Comparison of ENCODE assay signal across 25 mouse cellular contexts in the genomic region with DNA sequence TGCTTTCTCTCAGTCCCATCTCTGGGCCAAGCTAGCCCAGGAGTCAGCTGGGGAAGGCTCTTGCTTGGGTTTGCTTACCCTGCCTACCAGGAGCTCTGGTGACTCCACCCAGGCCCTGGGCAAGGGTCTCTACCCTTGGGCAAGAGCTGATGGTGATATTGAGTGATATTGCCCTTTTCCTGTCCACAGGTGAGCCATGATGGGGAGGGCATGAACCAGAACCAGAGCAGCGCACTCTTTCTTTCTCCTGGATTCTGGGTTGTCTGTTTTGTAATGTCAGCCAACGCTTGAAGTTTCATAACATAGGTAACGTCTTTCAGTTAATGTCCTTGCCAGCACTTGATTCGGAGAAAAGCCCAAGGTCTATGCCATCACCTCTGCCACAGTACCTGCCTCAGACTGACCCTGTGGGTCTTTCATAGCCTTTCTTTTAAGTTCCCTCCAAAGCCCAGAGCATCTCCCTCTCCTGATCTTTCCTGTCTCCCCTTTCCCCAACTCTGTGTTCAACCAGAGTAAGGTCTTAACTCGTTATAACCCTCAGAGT. TPM values are rescaled to one million over a fixed set of nuclear protein-coding genes. Genes with fewer than 3 reads are reported as not detected.
DNase-seq lines count a peak whose midpoint lies in the region; ATAC-seq and TF ChIP-seq lines count a peak whose summit lies in the region.
"Had no signal": no experiment of that assay in that cellular context is flagged by ENCODE, and none has a peak within 500 bp of the region (broad histone marks: within the 10 kb centered on the region; RNA-seq: fewer than 3 reads in every experiment).

No protein-coding gene starts in this region.

- H3K9ac ChIP-seq in hindbrain, embryonic 16.5 days (ENCODE audit: low read depth, low read length) = no peak overlapping the region
- H3K9ac ChIP-seq in midbrain, embryonic 15.5 days = no peak overlapping the region
- H3K9ac ChIP-seq: embryonic facial prominence, embryonic 12.5 days; forebrain, embryonic 13.5 days; forebrain, embryonic 15.5 days had no signal

- peaks cover 10% of the 10 kb centered on the region for H3K27me3 ChIP-seq in hindbrain, embryonic 10.5 days (ENCODE audit: insufficient read depth, poor library complexity, severe bottlenecking)
- no peaks in the 10 kb centered on the region for H3K27me3 ChIP-seq in hindbrain, embryonic 16.5 days (replicated peaks; ENCODE audit: control insufficient read depth, insufficient read depth, low read length)
- peaks cover 33% of the 10 kb centered on the region for H3K27me3 ChIP-seq in midbrain, embryonic 10.5 days (ENCODE audit: low read depth, poor library complexity, severe bottlenecking)
- H3K27me3 ChIP-seq in midbrain, embryonic 15.5 days (replicated peaks) = no peaks in the 10 kb centered on the region; the same call in 1 of the 2 replicates
- peaks cover 33% of the 10 kb centered on the region for H3K27me3 ChIP-seq in E14TG2a.4 (ENCODE audit: insufficient read depth, low read length)
- H3K27me3 ChIP-seq: forebrain, embryonic 13.5 days; forebrain, embryonic 15.5 days; Patski had no signal

- H3K4me1 ChIP-seq in hindbrain, embryonic 10.5 days (replicated peaks) = peaks cover 25% of the 10 kb centered on the region
- no peaks in the 10 kb centered on the region; the same call in 1 of the 2 replicates for H3K4me1 ChIP-seq in hindbrain, embryonic 16.5 days (ENCODE audit: control insufficient read depth, insufficient read depth, low read depth, low read length)
- peaks cover 25% of the 10 kb centered on the region for H3K4me1 ChIP-seq in midbrain, embryonic 10.5 days
- H3K4me1 ChIP-seq in midbrain, embryonic 15.5 days = no peaks in the 10 kb centered on the region
- peaks cover 60% of the 10 kb centered on the region for H3K4me1 ChIP-seq in E14TG2a.4 (replicated peaks; ENCODE audit: low read depth, low read length)
- H3K4me1 ChIP-seq: embryonic facial prominence, embryonic 12.5 days; forebrain, embryonic 15.5 days had no signal

- WGBS in hindbrain, embryonic 10.5 days = 86% methylated on average over 5 of the region's 5 CpGs
- 84% methylated on average over 5 of the region's 5 CpGs for WGBS in hindbrain, embryonic 16.5 days
- 84% methylated on average over 5 of the region's 5 CpGs for WGBS in midbrain, embryonic 10.5 days
- WGBS in midbrain, embryonic 15.5 days = 88% methylated on average over 5 of the region's 5 CpGs

- no peak for TF ChIP-seq CTCF in E14TG2a.4 (conservative IDR thresholded peaks at IDR 0.05; ENCODE audit: low read length)

- no peaks in the 10 kb centered on the region for H3K36me3 ChIP-seq in hindbrain, embryonic 10.5 days
- no peaks in the 10 kb centered on the region for H3K36me3 ChIP-seq in hindbrain, embryonic 16.5 days (ENCODE audit: control insufficient read depth, insufficient read depth, low read length)
- no peaks in the 10 kb centered on the region for H3K36me3 ChIP-seq in midbrain, embryonic 10.5 days
- no peaks in the 10 kb centered on the region for H3K36me3 ChIP-seq in midbrain, embryonic 15.5 days (replicated peaks)
- H3K36me3 ChIP-seq in E14TG2a.4 (ENCODE audit: insufficient read depth, low read length) = no peaks in the 10 kb centered on the region
- H3K36me3 ChIP-seq: embryonic facial prominence, embryonic 10.5 days; embryonic facial prominence, embryonic 12.5 days; forebrain, embryonic 15.5 days; G1E had no signal

- peak overlapping the region; percentile 50; the same call in 1 of the 2 replicates for H3K27ac ChIP-seq in hindbrain, embryonic 10.5 days
- no peak overlapping the region for H3K27ac ChIP-seq in hindbrain, embryonic 16.5 days (ENCODE audit: low read depth, low read length)
- H3K27ac ChIP-seq in midbrain, embryonic 10.5 days (replicated peaks) = peak overlapping the region; percentile 59; the same call in 1 of the 2 replicates
- H3K27ac ChIP-seq in midbrain, embryonic 15.5 days = no peak overlapping the region
- H3K27ac ChIP-seq: embryonic facial prominence, embryonic 10.5 days; embryonic facial prominence, embryonic 12.5 days; forebrain, embryonic 13.5 days; forebrain, embryonic 15.5 days had no signal

- H3K4me2 ChIP-seq in hindbrain, embryonic 16.5 days (ENCODE audit: low read length) = no peak overlapping the region
- no peak overlapping the region for H3K4me2 ChIP-seq in midbrain, embryonic 15.5 days
- H3K4me2 ChIP-seq: embryonic facial prominence, embryonic 12.5 days; forebrain, embryonic 13.5 days; forebrain, embryonic 15.5 days had no signal

- no peak overlapping the region for H3K4me3 ChIP-seq in hindbrain, embryonic 10.5 days
- H3K4me3 ChIP-seq in hindbrain, embryonic 16.5 days (ENCODE audit: low read length) = no peak overlapping the region
- H3K4me3 ChIP-seq in midbrain, embryonic 10.5 days = no peak overlapping the region
- H3K4me3 ChIP-seq in midbrain, embryonic 15.5 days = no peak overlapping the region
- 0 out of 2 replicates have a peak overlapping the region, but pooled peaks have one; percentile 4 for H3K4me3 ChIP-seq in E14TG2a.4 (replicated peaks; ENCODE audit: low read length)
- H3K4me3 ChIP-seq: embryonic facial prominence, embryonic 10.5 days; embryonic facial prominence, embryonic 12.5 days; forebrain, embryonic 13.5 days; forebrain, embryonic 15.5 days had no signal

- ATAC-seq in hindbrain, embryonic 16.5 days = no peak
- no peak for ATAC-seq in midbrain, embryonic 15.5 days (replicated peaks)
- ATAC-seq: activated CD4-positive, CD25-positive, alpha-beta regulatory T cell, adult 4 months; forebrain, embryonic 13.5 days; forebrain, embryonic 15.5 days; Patski had no signal

- no peaks in the 10 kb centered on the region for H3K9me3 ChIP-seq in hindbrain, embryonic 10.5 days
- no peaks in the 10 kb centered on the region for H3K9me3 ChIP-seq in hindbrain, embryonic 16.5 days (ENCODE audit: control insufficient read depth, low read length)
- no peaks in the 10 kb centered on the region for H3K9me3 ChIP-seq in midbrain, embryonic 10.5 days (replicated peaks)
- no peaks in the 10 kb centered on the region for H3K9me3 ChIP-seq in midbrain, embryonic 15.5 days
- no peaks in the 10 kb centered on the region for H3K9me3 ChIP-seq in E14TG2a.4 (ENCODE audit: low read length)
- H3K9me3 ChIP-seq: embryonic facial prominence, embryonic 10.5 days; embryonic facial prominence, embryonic 12.5 days; forebrain, embryonic 13.5 days; forebrain, embryonic 15.5 days; G1E had no signal

- DNase-seq in hindbrain, embryonic 10.5 days (ENCODE audit: low spot score) = no peak
- no peak for DNase-seq in midbrain, embryonic 10.5 days (ENCODE audit: low spot score)
- peak; percentile 68 for DNase-seq in fat pad, adult 2 months (ENCODE audit: extremely low read depth, low read depth, low spot score)
- no peak for DNase-seq in thymus, postnatal 10 days (ENCODE audit: low spot score in 2 of 2)
- DNase-seq: adrenal gland, adult 8-10 months; adrenal gland, postnatal 14 days; adrenal gland, postnatal 36 days; cerebellum, adult 11-12 months; cerebellum, adult 2 months; cerebellum, adult 9-10 months; cerebellum, postnatal 10 days; cerebellum, postnatal 25 days had no signal

RNA-seq across cellular contexts. Expression of a gene that starts 6.7 kb away (rescaled TPM):
- 18.0 and 18.9 TPM in 2 replicates for polyA plus RNA-seq in hindbrain, embryonic 10.5 days (2016; fragmentation: Nextera tagmentation; extraction: Ambion mirVana)
- 56.2 and 56.4 TPM in 2 replicates for polyA plus RNA-seq in hindbrain, embryonic 16.5 days (2015; fragmentation: Nextera tagmentation; extraction: Ambion mirVana)
- polyA plus RNA-seq in midbrain, embryonic 10.5 days (2016; fragmentation: Nextera tagmentation; extraction: Ambion mirVana) = 20.5 and 20.7 TPM in 2 replicates
- polyA plus RNA-seq in midbrain, embryonic 15.5 days (2015; fragmentation: Nextera tagmentation; extraction: Ambion mirVana) = 38.3 and 39.4 TPM in 2 replicates

RNA-seq across cellular contexts. Expression of a gene that starts 17.7 kb away (rescaled TPM):
- polyA plus RNA-seq in hindbrain, embryonic 10.5 days (2016; fragmentation: Nextera tagmentation; extraction: Ambion mirVana) = 1.1 and 1.3 TPM in 2 replicates
- 0.24 and 0.29 TPM in 2 replicates for polyA plus RNA-seq in hindbrain, embryonic 16.5 days (2015; fragmentation: Nextera tagmentation; extraction: Ambion mirVana)
- polyA plus RNA-seq in midbrain, embryonic 10.5 days (2016; fragmentation: Nextera tagmentation; extraction: Ambion mirVana) = 0.80 and 1.6 TPM in 2 replicates
- polyA plus RNA-seq in midbrain, embryonic 15.5 days (2015; fragmentation: Nextera tagmentation; extraction: Ambion mirVana) = 0.70 and 1.2 TPM in 2 replicates
- polyA plus RNA-seq: activated CD4-positive, CD25-positive, alpha-beta regulatory T cell, adult 4 months; C2C12; cerebellum, adult 2 months; embryonic facial prominence, embryonic 14.5 days; forebrain, embryonic 11.5 days; G1E had no signal

RNA-seq across cellular contexts. Expression of a gene that starts 40.9 kb away (rescaled TPM):
- 121 and 139 TPM in 2 replicates for polyA plus RNA-seq in hindbrain, embryonic 10.5 days (2016; fragmentation: Nextera tagmentation; extraction: Ambion mirVana)
- polyA plus RNA-seq in hindbrain, embryonic 16.5 days (2015; fragmentation: Nextera tagmentation; extraction: Ambion mirVana) = 124 and 133 TPM in 2 replicates
- polyA plus RNA-seq in midbrain, embryonic 10.5 days (2016; fragmentation: Nextera tagmentation; extraction: Ambion mirVana) = 144 and 145 TPM in 2 replicates
- polyA plus RNA-seq in midbrain, embryonic 15.5 days (2015; fragmentation: Nextera tagmentation; extraction: Ambion mirVana) = 78.6 and 85.1 TPM in 2 replicates

Comparison
In these comparisons a context has a peak if more than half of its experiments do, and no peak if none do; other contexts are left out.
1. H3K27ac ChIP-seq: peak in hindbrain, embryonic 10.5 days (single experiment) and midbrain, embryonic 10.5 days (single experiment); none in hindbrain, embryonic 16.5 days (single experiment) and midbrain, embryonic 15.5 days (single experiment).